Mouse (Mus musculus) mouse embryonic stem cell (cell line): Measurements from ENCODE around the gene Rfesd.

Experiments used
- in situ Hi-C, 2 experiments: fragments of 300-500 bp; cut with MboI; formaldehyde crosslinking; loops; 1 replicate in 1 of 2; 3 replicates in 1 of 2; pipeline ENCODE4 v1.14.3; 2019 to 2020; ENCODE audit warnings: low sequenced_read_pairs in 2 of 2, low pct_unique_long_range_greater_than_20kb in 1 of 2, mixed read lengths in 1 of 2; ENCODE audit not compliant: unreplicated experiment in 1 of 2

Rfesd gene

DNA sequence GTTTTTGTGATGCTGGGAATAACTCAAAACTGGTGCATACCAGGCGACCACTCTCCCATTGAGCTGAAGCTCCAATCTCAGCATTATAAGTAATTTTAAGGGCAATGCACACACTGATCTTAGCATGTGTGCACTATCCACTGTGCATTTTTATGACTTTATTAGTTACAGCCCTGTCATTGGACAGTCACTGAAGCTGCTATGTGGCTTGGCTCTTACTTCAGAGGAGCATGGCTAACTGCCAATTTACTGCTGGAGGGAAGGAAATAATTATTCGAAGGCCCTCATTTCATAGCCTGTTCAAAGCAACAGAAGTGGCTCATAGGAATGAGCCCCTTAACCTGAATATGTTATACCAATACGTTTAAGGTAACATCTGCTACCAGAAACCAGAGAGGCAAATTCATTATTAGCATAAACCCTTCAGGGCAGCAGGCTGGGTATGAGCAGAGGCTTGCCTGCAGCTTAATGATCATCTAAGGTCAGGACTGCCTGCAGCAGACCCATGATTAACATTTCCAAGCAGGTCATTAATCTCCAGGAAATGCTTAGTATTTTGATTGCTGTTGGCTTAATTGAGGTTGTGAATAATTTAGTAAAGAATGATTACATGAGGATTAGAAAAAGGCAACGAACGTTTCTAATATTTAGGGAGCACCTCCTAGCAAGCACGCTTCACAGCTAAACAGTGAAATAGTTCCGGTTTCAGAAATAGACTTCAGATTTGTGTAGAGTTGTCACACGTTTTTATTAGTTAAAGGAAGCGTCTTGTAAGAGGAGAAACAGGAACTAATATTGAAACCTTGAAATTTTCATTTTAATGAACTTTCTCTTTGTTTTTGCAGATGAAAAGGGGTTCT lies 26.1 kb downstream of the Rfesd start:
- in situ Hi-C loops: no loop called here

DNA sequence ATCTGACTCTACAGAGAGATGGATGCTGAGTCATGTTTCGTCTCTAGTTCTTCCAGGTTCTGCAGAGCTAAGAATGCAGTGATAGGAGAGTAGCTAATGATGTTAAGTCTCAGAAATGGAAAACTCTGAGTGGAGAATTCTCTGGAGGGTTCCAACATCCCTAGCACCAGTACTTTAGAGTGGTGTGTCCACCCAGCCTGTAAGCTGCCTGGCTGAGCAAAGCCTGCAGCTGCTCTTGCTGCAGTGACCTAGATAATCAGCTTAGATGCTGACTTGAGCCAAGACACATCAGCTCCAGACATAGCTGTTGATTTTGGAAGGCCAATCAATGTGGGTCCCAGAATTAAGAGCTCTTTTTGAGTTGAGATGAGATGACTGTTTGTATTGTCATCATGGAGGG lies 30.4 kb downstream of the Rfesd start:
- in situ Hi-C loops: no loop called here

DNA sequence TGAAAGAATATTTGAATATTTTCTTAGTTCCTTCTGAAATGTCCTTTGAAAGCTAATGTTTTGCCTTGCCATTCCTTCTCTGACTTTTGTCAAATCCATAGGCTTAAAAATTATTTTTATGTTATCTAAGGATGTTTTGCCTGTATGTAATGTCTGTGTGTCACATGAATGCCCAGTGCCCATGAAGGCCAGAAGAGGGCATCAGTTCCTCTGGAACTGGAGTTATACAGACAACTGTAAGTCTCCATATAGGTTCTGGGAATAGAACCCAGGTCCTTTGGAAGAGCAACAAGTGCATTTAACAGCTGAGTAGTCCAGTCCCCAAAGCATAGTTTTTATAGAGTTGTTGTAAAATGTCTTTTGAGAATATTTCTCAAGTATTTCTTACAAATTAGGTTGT lies 36.6 kb downstream of the Rfesd start:
- in situ Hi-C loops: no loop called here

DNA sequence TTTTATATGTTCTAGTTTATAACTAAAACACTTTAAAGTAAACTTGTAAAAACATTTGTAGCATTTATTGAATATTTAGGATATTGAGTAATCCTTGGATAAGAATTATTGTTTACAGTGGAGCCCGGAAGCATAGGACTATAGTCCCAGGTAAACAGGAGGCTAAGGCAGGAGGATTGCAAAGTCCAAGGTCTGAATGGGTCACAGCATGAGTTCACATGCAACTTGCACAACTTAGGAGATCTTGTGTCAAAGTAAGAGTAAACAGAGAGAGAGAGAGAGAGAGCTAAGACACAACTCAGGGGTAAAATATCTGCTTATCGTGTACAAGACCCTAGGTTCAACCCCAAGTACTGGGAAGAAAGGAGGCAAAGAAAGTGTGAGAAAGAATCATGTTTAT lies 41.9 kb downstream of the Rfesd start:
- in situ Hi-C loops: no loop called here

DNA sequence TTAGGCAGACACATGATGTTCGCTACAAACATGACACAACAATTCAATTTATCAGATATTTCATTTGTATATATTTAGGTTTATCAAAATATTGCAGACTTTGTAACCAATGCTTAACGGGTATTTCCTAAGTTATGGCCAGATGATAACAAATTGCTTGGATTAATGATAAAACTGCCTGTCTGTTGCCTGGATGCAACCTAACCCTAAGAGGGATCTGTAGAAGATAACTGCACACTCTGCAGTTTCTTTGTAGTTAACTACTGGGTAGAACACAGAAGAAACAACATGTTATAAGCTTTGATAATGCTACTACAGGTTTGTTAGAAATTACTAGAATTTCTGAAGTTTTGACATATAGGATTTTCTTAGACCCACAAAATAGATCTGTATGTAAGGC lies 42.3 kb downstream of the Rfesd start:
- in situ Hi-C loops: no loop called here

DNA sequence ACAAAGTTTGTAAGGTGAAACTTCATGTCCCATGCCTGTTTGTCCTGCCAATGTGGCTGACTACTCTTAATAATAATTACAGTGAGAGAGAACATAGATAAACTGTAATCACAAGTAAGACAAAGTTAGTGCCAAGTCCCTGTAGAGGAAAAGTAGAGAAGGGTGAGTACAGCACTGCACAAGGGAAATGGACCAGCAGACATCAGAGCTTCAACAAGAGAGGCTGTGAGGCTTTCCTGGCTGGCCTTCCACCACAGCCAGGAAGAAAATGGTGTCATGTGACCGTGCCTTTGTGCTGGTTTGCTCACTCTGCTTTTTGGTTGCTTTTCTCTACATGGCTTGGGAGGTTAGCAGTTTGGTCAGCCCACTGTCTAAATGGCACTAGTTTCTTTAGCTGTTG lies 42.9 kb downstream of the Rfesd start:
- in situ Hi-C loops: no loop called here

DNA sequence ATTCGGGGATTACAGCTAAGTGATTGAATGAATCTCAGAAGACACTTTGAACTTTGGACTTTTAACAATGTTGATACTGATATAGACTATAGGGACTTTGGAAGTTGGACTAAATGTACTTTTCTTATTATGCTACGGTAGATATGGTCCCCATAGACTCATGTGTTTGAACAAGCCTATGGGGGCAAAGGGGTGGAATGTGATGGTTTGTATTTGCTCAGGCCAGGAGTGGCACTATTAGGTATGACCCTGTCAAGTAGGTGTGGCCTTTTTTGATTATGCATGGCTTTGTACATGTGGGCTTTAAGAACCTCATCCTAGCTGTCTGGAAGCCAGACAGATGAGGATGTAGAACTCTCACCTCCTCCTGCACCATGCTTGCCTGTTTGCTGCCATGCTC lies 44.0 kb downstream of the Rfesd start:
- in situ Hi-C loops: no loop called here

DNA sequence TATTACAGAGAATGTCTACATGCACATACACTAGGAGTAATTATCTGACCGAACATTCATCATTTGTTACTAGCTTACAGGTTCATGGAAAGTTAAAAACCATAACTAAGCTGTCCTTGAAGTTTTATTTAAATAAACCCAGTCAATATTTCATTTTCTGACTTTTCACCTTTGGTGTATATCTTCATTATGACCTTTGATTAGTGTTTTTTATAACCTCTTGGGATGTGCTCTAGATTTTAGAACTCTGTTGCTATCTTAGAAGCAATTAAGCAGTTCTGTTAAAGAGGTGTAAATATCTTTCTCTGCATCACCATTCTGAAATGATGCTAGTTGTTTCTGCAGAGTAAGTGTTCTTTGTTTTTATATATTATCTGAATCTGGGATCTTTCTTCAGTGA lies 51.7 kb downstream of the Rfesd start, which contains the start of gene Spata9:
Gene Spata9 (plus strand): TSS at position 301 of the 400 bp plus-strand sequence.
- in situ Hi-C loops: no loop called here

DNA sequence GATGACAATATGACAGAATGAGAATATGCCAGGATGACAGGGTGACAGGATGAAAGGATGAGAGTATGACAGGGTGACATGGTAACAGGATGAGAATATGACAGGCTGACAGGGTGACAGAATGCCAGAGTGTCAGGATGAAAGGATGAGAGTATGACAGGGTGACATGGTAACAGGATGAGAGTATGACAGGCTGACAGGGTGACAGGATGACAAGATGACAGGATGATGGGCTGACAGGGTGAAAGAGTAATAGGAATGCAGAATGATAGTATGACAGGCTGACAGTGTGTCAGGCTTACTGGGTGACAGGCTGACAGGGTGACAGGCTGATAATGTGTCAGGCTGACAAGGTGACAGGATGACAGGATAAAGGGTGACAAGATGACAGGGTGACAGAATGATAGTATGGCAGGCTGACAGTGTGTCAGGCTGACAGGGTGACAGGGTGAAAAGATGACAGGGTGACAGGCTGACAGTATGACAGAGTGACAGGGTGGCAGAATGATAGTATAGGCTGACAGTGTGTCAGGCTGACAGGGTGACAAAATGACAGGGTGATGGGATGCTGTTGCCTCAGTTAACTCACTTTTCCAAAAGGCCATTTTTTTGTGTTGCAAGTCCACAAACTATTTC lies 63.0 kb downstream of the Rfesd start:
- in situ Hi-C loops: no loop called here
